Mouse (Mus musculus): ENCODE results near the gene Shbg. TPM values are rescaled to one million over a fixed set of nuclear protein-coding genes. Genes with fewer than 3 reads are reported as not detected.

Shbg gene
- not detected for total RNA-seq (2023)

GRCm38 (mm10) chr11:69617805-69618204 lies at the start of gene Shbg:
Gene Shbg (minus strand): TSS chr11:69617905.

GRCm38 (mm10) chr11:69665961-69666664 lies 48.4 kb upstream of the Shbg start, which contains the start of gene Cd68:
Gene Cd68 (minus strand): TSS chr11:69666153.

GRCm38 (mm10) chr11:69662213-69662966 lies 44.7 kb upstream of the Shbg start, which contains the start of gene Mpdu1:
Gene Mpdu1 (minus strand): TSS chr11:69662642.

GRCm38 (mm10) chr11:69655264-69656064 lies 37.8 kb upstream of the Shbg start, which contains the start of gene Sox15:
Gene Sox15 (plus strand): TSS chr11:69655314.

GRCm38 (mm10) chr11:69632284-69633089 lies 14.8 kb upstream of the Shbg start, which contains the start of gene Fxr2:
Gene Fxr2 (plus strand): TSS chr11:69632990.

GRCm38 (mm10) chr11:69621571-69622268 lies 4.0 kb upstream of the Shbg start, which contains the start of gene Sat2:
Gene Sat2 (plus strand): TSS chr11:69622024.

GRCm38 (mm10) chr11:69605726-69606490 lies 11.8 kb downstream of the Shbg start, which contains the start of gene Atp1b2:
Gene Atp1b2 (minus strand): TSS chr11:69605942.

GRCm38 (mm10) chr11:69580091-69580514 lies 37.6 kb downstream of the Shbg start, which contains the start of the genes Wrap53 and Trp53:
Gene Wrap53 (minus strand): TSS chr11:69580255.
Gene Trp53 (plus strand): TSS chr11:69580359.

Other genes starting within 250 kb of the Shbg start
- 100 to 1,000 TPM; 777 to 802 TPM for gene Chd3, start 248.5 kb downstream of the Shbg start, total RNA-seq (2023)
- gene Naa38, start 222.4 kb downstream of the Shbg start, total RNA-seq (2023) = 10 to 100 TPM; 33.0 to 46.3 TPM
- 10 to 100 TPM; 24.6 to 31.6 TPM for gene Cyb5d1, start 222.3 kb downstream of the Shbg start, total RNA-seq (2023)
- gene Tmem88, start 219.7 kb downstream of the Shbg start, total RNA-seq (2023) = 1 to 10 TPM; 7.2 to 8.1 TPM
- gene Kdm6b, start 204.2 kb downstream of the Shbg start, total RNA-seq (2023) = 100 to 1,000 TPM; 135 to 162 TPM
- gene Dnah2, start 68.8 kb downstream of the Shbg start, total RNA-seq (2023) = under 1 TPM; 0.03 TPM
- gene Efnb3, start 57.7 kb downstream of the Shbg start, total RNA-seq (2023) = 1 to 10 TPM in 1 of 2 experiments, under 1 TPM in 1; 0.86 to 1.5 TPM
- gene Wrap53, start 37.6 kb downstream of the Shbg start, total RNA-seq (2023) = 10 to 100 TPM; 16.2 TPM
- gene Trp53, start 37.5 kb downstream of the Shbg start, total RNA-seq (2023) = 100 to 1,000 TPM; 146 to 161 TPM
- 1 to 10 TPM; 1.3 to 3.2 TPM for gene Atp1b2, start 12.0 kb downstream of the Shbg start, total RNA-seq (2023)
- gene Sat2, start 4.1 kb upstream of the Shbg start, total RNA-seq (2023) = not detected
- gene Fxr2, start 15.1 kb upstream of the Shbg start, total RNA-seq (2023) = 10 to 100 TPM; 77.7 to 93.7 TPM
- under 1 TPM; 0.71 to 0.90 TPM for gene Sox15, start 37.4 kb upstream of the Shbg start, total RNA-seq (2023)
- gene Mpdu1, start 44.7 kb upstream of the Shbg start, total RNA-seq (2023) = 10 to 100 TPM; 69.8 to 73.0 TPM
- gene Cd68, start 48.2 kb upstream of the Shbg start, total RNA-seq (2023) = 10 to 100 TPM; 13.1 to 17.2 TPM
- gene Eif4a1, start 54.5 kb upstream of the Shbg start, total RNA-seq (2023) = 100 to 1,000 TPM; 875 to 923 TPM
- gene Senp3, start 64.2 kb upstream of the Shbg start, total RNA-seq (2023) = 100 to 1,000 TPM in 1 of 2 experiments, 10 to 100 TPM in 1; 99.8 to 112 TPM
- not detected for gene Tnfsf13, start 67.9 kb upstream of the Shbg start, total RNA-seq (2023)
- gene Tnfsf12, start 77.9 kb upstream of the Shbg start, total RNA-seq (2023) = 1 to 10 TPM in 1 of 2 experiments, under 1 TPM in 1; 0.47 to 1.3 TPM
- under 1 TPM in 1 of 2 experiments, not detected in 1; 0.36 TPM for gene Tnfsfm13, start 78.2 kb upstream of the Shbg start, total RNA-seq (2023)
- 100 to 1,000 TPM; 156 to 172 TPM for gene Polr2a, start 140.7 kb upstream of the Shbg start, total RNA-seq (2023)
- not detected for gene Slc35g3, start 144.1 kb upstream of the Shbg start, total RNA-seq (2023)
- 10 to 100 TPM; 46.9 to 48.0 TPM for gene Zbtb4, start 148.0 kb upstream of the Shbg start, total RNA-seq (2023)
- 1 to 10 TPM; 3.7 to 4.6 TPM for gene Chrnb1, start 178.0 kb upstream of the Shbg start, total RNA-seq (2023)
- gene Fgf11, start 184.0 kb upstream of the Shbg start, total RNA-seq (2023) = not detected
- gene Tmem102, start 187.7 kb upstream of the Shbg start, total RNA-seq (2023) = not detected
- gene Gm39566, start 197.4 kb upstream of the Shbg start, total RNA-seq (2023) = not detected
- not detected for gene Spem2, start 200.6 kb upstream of the Shbg start, total RNA-seq (2023)
- not detected for gene Spem1, start 204.3 kb upstream of the Shbg start, total RNA-seq (2023)
- 1 to 10 TPM in 1 of 2 experiments, under 1 TPM in 1; 0.95 to 1.3 TPM for gene Nlgn2, start 219.9 kb upstream of the Shbg start, total RNA-seq (2023)
- 10 to 100 TPM; 18.6 to 19.6 TPM for gene Tmem256, start 220.6 kb upstream of the Shbg start, total RNA-seq (2023)
- 10 to 100 TPM; 13.7 to 17.8 TPM for gene Plscr3, start 228.5 kb upstream of the Shbg start, total RNA-seq (2023)
- not detected for gene Tnk1, start 240.8 kb upstream of the Shbg start, total RNA-seq (2023)